Mouse (Mus musculus) stomach, postnatal 0 days (tissue): ENCODE results near the gene Ern1.

Experiments used
- CTCF ChIP-seq: IDR thresholded peaks from 2 replicates; pipeline ENCODE4 v1.5.1; 2016; ENCODE audit warnings: antibody characterized with exemption, low read depth, mild to moderate bottlenecking, moderate library complexity
- EP300 ChIP-seq: optimal IDR thresholded peaks from 2 replicates; pipeline ENCODE3; 2016; ENCODE audit warnings: antibody characterized with exemption

- TF ChIP-seq CTCF = no peak
- TF ChIP-seq EP300 = no peak
Measured at GRCm38 (mm10) chr11:106481651-106482050, 6.0 kb downstream of the Ern1 start.
